Mouse (Mus musculus) E14TG2a.4 (cell line): ENCODE results near the gene Fgd2.
A peak's percentile ranks its signal among the peaks of the same experiment; 100 is the strongest.

Experiments
- H3K27me3 ChIP-seq: 2 replicates; pipeline ENCODE4 v1.6.1; 2014; ENCODE audit warnings: low read length, control low read depth; ENCODE audit not compliant: insufficient read depth
- H3K36me3 ChIP-seq: 2 replicates; pipeline ENCODE4 v1.6.1; 2014; ENCODE audit warnings: low read length, control low read depth; ENCODE audit not compliant: insufficient read depth
- H3K4me1 ChIP-seq: replicated peaks from 2 replicates; pipeline ENCODE4 v1.6.1; 2014; ENCODE audit warnings: low read depth, low read length, control low read depth
- H3K4me3 ChIP-seq: replicated peaks from 2 replicates; pipeline ENCODE4 v1.5.1; 2014; ENCODE audit warnings: mild to moderate bottlenecking, low read length
- H3K9me3 ChIP-seq: 2 replicates; pipeline ENCODE4 v1.6.1; 2014; ENCODE audit warnings: low read length, control low read depth
- CTCF ChIP-seq: conservative IDR thresholded peaks from 2 replicates; pipeline ENCODE4 v1.5.1; 2014; ENCODE audit warnings: low read length
- NANOG ChIP-seq: IDR thresholded peaks from 2 replicates; pipeline ENCODE4 v1.6.1; 2014; ENCODE audit warnings: borderline replicate concordance, low read length, mixed read lengths
- POU5F1 ChIP-seq: IDR thresholded peaks from 2 replicates; pipeline ENCODE4 v1.6.1; 2014; ENCODE audit warnings: low read length, borderline replicate concordance

Fgd2 gene

GRCm38 (mm10) chr17:29396821-29397242, 36.1 kb downstream of the Fgd2 start:
- Histone ChIP-seq H3K27me3 (peaks cover 73% of the 10 kb centered on the region), H3K36me3 (no peaks in the 10 kb centered on the region), H3K4me3 (no peak overlapping the region), H3K4me1 (peaks cover 87% of the 10 kb centered on the region), H3K9me3 (peaks cover 5% of the 10 kb centered on the region; the same call in 1 of the 2 replicates)
- TF ChIP-seq POU5F1 (no peak), CTCF (peak; percentile 94), NANOG (no peak)

GRCm38 (mm10) chr17:29397480-29398433, 37.0 kb downstream of the Fgd2 start:
- Histone ChIP-seq H3K4me1 (peaks cover 85% of the 10 kb centered on the region), H3K4me3 (peak overlapping the region; percentile 60), H3K9me3 (peaks cover 5% of the 10 kb centered on the region; the same call in 1 of the 2 replicates), H3K36me3 (no peaks in the 10 kb centered on the region), H3K27me3 (peaks cover 78% of the 10 kb centered on the region)
- TF ChIP-seq NANOG (no peak), POU5F1 (no peak), CTCF (no peak)

- peak overlapping the region; percentile 60 for H3K4me3 ChIP-seq
- H3K36me3 ChIP-seq, result no peaks in the 10 kb centered on the region
- peaks cover 84% of the 10 kb centered on the region for H3K27me3 ChIP-seq
- H3K9me3 ChIP-seq, result peaks cover 5% of the 10 kb centered on the region; the same call in 1 of the 2 replicates
- TF ChIP-seq NANOG (no peak), POU5F1 (no peak), CTCF (no peak)
- H3K4me1 ChIP-seq, result peaks cover 78% of the 10 kb centered on the region
Observed at GRCm38 (mm10) chr17:29398434-29399026, 37.8 kb downstream of the Fgd2 start.

GRCm38 (mm10) chr17:29399241-29399910, 38.7 kb downstream of the Fgd2 start:
- peaks cover 88% of the 10 kb centered on the region for H3K27me3 ChIP-seq
- H3K9me3 ChIP-seq, result peaks cover 7% of the 10 kb centered on the region; the same call in 1 of the 2 replicates
- no peaks in the 10 kb centered on the region for H3K36me3 ChIP-seq
- peak overlapping the region; percentile 60 for H3K4me3 ChIP-seq
- peak; percentile 86 for TF ChIP-seq NANOG
- no peak for TF ChIP-seq CTCF
- TF ChIP-seq POU5F1, result peak; percentile 95
- peaks cover 77% of the 10 kb centered on the region for H3K4me1 ChIP-seq

- H3K4me3 ChIP-seq, result no peak overlapping the region
- TF ChIP-seq CTCF, result no peak
- H3K27me3 ChIP-seq, result peaks cover 88% of the 10 kb centered on the region
- H3K9me3 ChIP-seq, result peaks cover 9% of the 10 kb centered on the region; the same call in 1 of the 2 replicates
- peaks cover 81% of the 10 kb centered on the region for H3K4me1 ChIP-seq
- no peaks in the 10 kb centered on the region for H3K36me3 ChIP-seq
Observed at GRCm38 (mm10) chr17:29400044-29400443, 39.3 kb downstream of the Fgd2 start.

GRCm38 (mm10) chr17:29401741-29402268, 41.1 kb downstream of the Fgd2 start:
- Histone ChIP-seq H3K36me3 (no peaks in the 10 kb centered on the region), H3K9me3 (peaks cover 9% of the 10 kb centered on the region; the same call in 1 of the 2 replicates)

GRCm38 (mm10) chr17:29403179-29403578, 42.5 kb downstream of the Fgd2 start:
- Histone ChIP-seq H3K4me3 (no peak overlapping the region), H3K27me3 (peaks cover 85% of the 10 kb centered on the region), H3K4me1 (peaks cover 71% of the 10 kb centered on the region), H3K9me3 (peaks cover 9% of the 10 kb centered on the region; the same call in 1 of the 2 replicates), H3K36me3 (no peaks in the 10 kb centered on the region)
- TF ChIP-seq CTCF (no peak), POU5F1 (no peak), NANOG (no peak)

More at GRCm38 (mm10) chr17:29401741-29402268, 41.1 kb downstream of the Fgd2 start:
- Histone ChIP-seq H3K27me3 (peaks cover 81% of the 10 kb centered on the region), H3K4me3 (peak overlapping the region; percentile 32; the same call in 1 of the 2 replicates), H3K4me1 (peaks cover 83% of the 10 kb centered on the region)
- no peak for TF ChIP-seq NANOG
- TF ChIP-seq CTCF, result no peak
- TF ChIP-seq POU5F1, result no peak

GRCm38 (mm10) chr17:29405501-29405900, 44.8 kb downstream of the Fgd2 start:
- Histone ChIP-seq H3K36me3 (no peaks in the 10 kb centered on the region), H3K27me3 (peaks cover 84% of the 10 kb centered on the region), H3K4me1 (peaks cover 55% of the 10 kb centered on the region), H3K4me3 (no peak overlapping the region), H3K9me3 (peaks cover 9% of the 10 kb centered on the region; the same call in 1 of the 2 replicates)
- TF ChIP-seq POU5F1 (no peak; the same call in 1 of the 2 replicates), CTCF (no peak), NANOG (peak; percentile 46; the same call in 1 of the 2 replicates)
